Mouse (Mus musculus) G1E-ER4 (cell line): ENCODE results near the gene Nubp2. TPM values are rescaled to one million over a fixed set of nuclear protein-coding genes. Genes with fewer than 3 reads are reported as not detected.

Source experiments
- GATA1 ChIP-seq: IDR thresholded peaks from one replicate; pipeline ENCODE4 v1.8.0; 2012; ENCODE audit warnings: low read length, inconsistent platforms
- polyA plus RNA-seq: library from polyadenylated mRNA; stranded (reverse); fragments of >175 nt; gene quantifications from 2 replicates; pipeline ENCODE4 v1.2.3, GENCODE M21; 2012

Nubp2 gene
- polyA plus RNA-seq, 1 experiment = 61.9 TPM

GRCm38 (mm10) chr17:24896993-24897269 is 10.8 kb upstream of the Nubp2 start:
- TF ChIP-seq GATA1 = no peak

- TF ChIP-seq GATA1 = no peak
These were observed 10.3 kb upstream of the Nubp2 start, which contains the start of gene Nme3 for GRCm38 (mm10) chr17:24896241-24896992. TSS of gene Nme3 (plus strand) at chr17:24896500.

GRCm38 (mm10) chr17:24895571-24896240 is 9.6 kb upstream of the Nubp2 start:
- TF ChIP-seq GATA1 = no peak

GRCm38 (mm10) chr17:24894995-24895547 is 8.9 kb upstream of the Nubp2 start, which contains the start of the genes Eme2 and Mrps34:
TSS of gene Eme2 (minus strand) at chr17:24895087.
TSS of gene Mrps34 (plus strand) at chr17:24895116.
- TF ChIP-seq GATA1 = no peak

- TF ChIP-seq GATA1 = no peak
These were observed 8.2 kb upstream of the Nubp2 start for GRCm38 (mm10) chr17:24894061-24894994.

- TF ChIP-seq GATA1 = no peak
These were observed 7.1 kb upstream of the Nubp2 start for GRCm38 (mm10) chr17:24893276-24893675.

- TF ChIP-seq GATA1 = no peak
These were observed 6.6 kb upstream of the Nubp2 start for GRCm38 (mm10) chr17:24892785-24893184.

GRCm38 (mm10) chr17:24891321-24891720 is 5.2 kb upstream of the Nubp2 start:
- no peak for TF ChIP-seq GATA1

- TF ChIP-seq GATA1 = no peak
These were observed 4.3 kb upstream of the Nubp2 start for GRCm38 (mm10) chr17:24890151-24891092.

- no peak for TF ChIP-seq GATA1
These were observed 2.7 kb upstream of the Nubp2 start for GRCm38 (mm10) chr17:24888862-24889261.

GRCm38 (mm10) chr17:24887291-24888080 is 1.3 kb upstream of the Nubp2 start:
- no peak for TF ChIP-seq GATA1

- TF ChIP-seq GATA1 = no peak
These were observed 753 bp upstream of the Nubp2 start for GRCm38 (mm10) chr17:24886932-24887271.

GRCm38 (mm10) chr17:24885356-24886133 is 604 bp downstream of the Nubp2 start:
- no peak for TF ChIP-seq GATA1
